Mouse (Mus musculus) kidney, adult 2 months (tissue): Measurements from ENCODE around the gene Zbtb11.

Source experiments
- CTCF ChIP-seq: fragments of 200-500 bp; conservative IDR thresholded peaks from 2 replicates; pipeline ENCODE4 v1.5.1; 2011; ENCODE audit warnings: low read depth, mild to moderate bottlenecking, control low read depth, low read length, moderate library complexity, mixed read lengths; ENCODE audit not compliant: insufficient read depth, insufficient read length
- POLR2A ChIP-seq: fragments of 200-500 bp; IDR thresholded peaks from one replicate; pipeline ENCODE4 v1.6.1; 2011; ENCODE audit warnings: low read depth, low read length, control low read depth

- TF ChIP-seq POLR2A = no peak
- TF ChIP-seq CTCF = no peak
Measured at GRCm38 (mm10) chr16:56006798-56007197, 33.1 kb downstream of the Zbtb11 start.
